Mouse (Mus musculus): Measurements from ENCODE around the gene Srp9. TPM values are rescaled to one million over a fixed set of nuclear protein-coding genes. Genes with fewer than 3 reads are reported as not detected.

Gene Srp9
- 82.8 TPM for total RNA-seq (2023)

DNA sequence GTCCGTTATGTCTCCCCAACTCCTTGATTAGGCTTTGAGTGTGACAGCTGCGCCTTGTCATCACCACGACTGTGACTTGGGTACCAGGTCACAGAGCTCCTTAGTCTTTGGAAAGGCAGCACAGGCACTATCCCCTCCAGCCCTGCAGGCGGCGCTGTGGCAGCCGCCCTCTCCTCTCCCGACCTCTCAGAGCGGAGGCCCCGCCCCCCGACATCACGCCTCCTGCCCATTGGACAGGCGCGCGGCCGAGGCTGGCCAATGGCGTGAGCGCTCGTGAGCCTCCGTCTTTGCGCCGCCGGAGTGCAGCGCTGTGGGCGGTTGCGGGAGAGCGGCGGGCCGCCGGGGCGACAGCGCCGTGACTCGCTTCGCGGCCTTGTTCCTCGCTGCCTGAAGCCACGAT, at the start of gene Srp9:
TSS of gene Srp9 (plus strand) at position 232 of the 400 bp plus-strand sequence.

GRCm38 (mm10) chr1:182164386-182164785, 39.8 kb downstream of the Srp9 start, which contains the start of gene Vmn1r1:
TSS of gene Vmn1r1 (minus strand) at chr1:182164486.

Other genes with a start within 250 kb of the Srp9 start
- 0.21 TPM for gene Enah, start 104.7 kb upstream of the Srp9 start, total RNA-seq (2023)
- gene Vmn1r1, start 39.7 kb downstream of the Srp9 start, total RNA-seq (2023): not detected
- 37.3 TPM for gene Degs1, start 158.1 kb downstream of the Srp9 start, total RNA-seq (2023)
- gene Fbxo28, start 216.9 kb downstream of the Srp9 start, total RNA-seq (2023): 45.2 TPM

All from CD4-positive naive resting alpha-beta T cell, adult 76 days (primary cell).